Mouse (Mus musculus) liver, adult (tissue): Measurements from ENCODE around the gene Nek7.

ENCODE experiments used
- GATA4 ChIP-seq: IDR thresholded peaks from 2 replicates; pipeline ENCODE4 v1.6.1; 2014; ENCODE audit warnings: mild to moderate bottlenecking, low read length; ENCODE audit not compliant: insufficient replicate concordance

The Nek7 gene

DNA sequence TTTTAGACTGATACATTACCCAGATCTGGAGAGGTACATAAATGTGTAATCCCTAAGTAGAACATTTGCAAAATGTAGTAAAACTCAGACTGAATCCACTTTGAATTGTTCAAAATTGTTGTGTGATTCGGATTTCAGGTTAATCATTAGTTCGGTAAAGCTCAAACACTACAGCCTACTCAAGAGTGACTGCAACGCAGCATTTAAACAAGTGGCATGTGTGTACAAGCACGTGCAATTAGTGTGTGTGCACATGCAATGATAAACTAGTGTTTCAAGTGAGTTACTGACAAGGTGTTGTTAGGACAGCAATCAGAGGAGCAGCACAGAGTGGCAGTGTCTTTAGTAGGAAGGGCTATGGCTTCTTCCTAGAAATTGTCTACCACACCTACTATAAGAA, 106.0 kb downstream of the Nek7 start:
- TF ChIP-seq GATA4, result no peak

DNA sequence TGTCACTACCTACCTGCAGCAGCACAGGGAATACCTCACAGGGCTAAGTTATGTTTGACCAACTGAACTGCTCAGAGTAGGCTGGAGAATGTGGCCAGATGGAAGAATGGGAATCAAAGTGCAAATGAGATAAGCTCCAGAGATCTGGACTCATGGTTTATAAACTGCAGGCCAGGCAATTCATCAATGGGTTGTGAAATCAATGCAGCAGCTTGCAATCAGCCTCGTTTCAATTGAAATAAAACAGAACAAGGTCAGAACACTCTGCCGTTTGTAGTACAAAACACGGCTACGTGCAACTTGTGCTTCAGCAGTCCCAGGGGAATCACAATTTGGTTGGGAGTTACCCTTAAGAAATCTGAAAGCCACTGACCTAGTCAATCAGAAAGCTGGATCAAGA, 109.4 kb downstream of the Nek7 start:
- peak; percentile 89 for TF ChIP-seq GATA4

DNA sequence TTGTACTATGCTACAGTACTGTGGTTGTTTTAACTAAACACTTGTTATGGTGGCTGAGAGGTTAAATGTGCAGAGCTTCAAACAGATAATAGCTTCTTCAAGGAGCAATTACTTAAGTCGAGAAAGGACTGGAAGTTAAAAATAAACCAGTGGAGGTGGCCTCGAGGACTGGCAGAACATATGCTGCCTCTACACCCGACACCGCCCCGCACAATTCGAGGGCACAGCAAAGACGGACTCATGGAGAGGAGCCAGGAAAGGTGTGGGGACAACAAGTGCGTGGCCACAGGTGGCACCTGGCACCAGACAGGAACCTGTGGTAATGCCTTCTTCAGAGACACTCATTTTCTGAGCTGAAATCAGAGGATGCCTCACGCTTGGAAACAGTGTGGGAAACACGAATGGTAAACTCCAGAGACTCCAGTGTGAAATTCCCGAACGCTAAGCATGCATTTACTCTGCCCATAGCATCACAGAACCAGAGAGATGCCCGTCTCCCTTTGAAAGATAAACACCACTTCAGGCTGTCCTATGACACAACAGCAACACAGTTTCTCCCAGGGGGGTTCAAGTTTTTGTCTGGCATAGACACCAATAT, 112.4 kb downstream of the Nek7 start:
- no peak for TF ChIP-seq GATA4

DNA sequence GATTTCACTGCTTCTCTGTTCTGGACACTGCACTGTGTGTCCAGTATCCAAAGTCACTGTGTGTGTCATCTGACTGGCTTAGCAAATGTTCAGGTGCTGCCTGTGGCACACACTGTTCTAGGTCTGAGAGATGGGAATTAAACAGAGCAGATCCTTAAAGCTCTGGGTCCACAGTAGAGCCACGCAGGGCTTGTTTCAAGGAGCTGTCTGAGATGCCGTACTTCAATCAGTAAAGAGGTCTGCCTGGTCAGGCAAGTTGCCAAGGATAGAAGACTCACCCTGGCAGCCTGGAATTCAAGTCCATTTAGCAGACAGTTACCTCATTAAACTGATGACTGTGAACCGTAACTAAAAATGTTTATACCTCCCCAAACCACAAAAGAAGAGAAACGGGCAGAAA, 112.9 kb downstream of the Nek7 start:
- no peak for TF ChIP-seq GATA4

DNA sequence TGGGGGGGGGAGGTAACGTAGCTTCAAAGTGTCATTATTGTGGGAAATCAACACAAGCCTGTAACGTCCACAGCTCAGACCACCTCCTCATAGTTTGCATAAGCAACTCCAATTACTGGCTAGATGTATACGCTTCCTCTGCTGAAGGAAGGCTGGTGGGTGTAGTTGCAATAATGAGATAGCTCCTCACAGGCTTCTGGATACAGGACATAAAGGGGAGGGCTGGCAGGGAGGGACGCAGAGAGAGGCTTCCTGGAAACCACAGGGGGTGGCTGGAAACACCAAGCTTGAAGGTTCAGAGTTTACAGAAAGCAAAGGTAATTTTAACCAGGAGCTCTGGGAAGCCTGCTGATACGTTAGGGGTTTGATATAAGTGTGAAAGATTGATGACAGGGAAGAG, 115.7 kb downstream of the Nek7 start:
- no peak for TF ChIP-seq GATA4

DNA sequence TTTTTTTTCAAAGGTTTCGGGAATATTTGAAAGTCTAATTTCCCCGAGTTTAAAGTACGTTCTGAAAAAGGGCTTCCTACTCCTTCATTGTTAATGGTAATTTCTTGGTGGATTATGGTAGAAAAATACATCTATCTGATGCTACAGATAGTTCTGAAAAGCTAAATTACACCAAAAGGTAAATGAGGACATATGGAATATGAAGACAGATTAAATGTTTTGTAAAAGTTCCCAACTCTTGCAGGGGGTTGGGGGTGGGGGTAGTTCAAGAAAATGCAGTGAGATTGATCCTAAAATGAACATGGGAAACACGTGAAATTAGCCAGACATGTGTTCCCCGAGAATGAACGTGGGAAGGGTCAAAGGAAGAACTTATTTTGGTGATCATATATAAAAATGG, 119.2 kb downstream of the Nek7 start:
- TF ChIP-seq GATA4, result no peak

DNA sequence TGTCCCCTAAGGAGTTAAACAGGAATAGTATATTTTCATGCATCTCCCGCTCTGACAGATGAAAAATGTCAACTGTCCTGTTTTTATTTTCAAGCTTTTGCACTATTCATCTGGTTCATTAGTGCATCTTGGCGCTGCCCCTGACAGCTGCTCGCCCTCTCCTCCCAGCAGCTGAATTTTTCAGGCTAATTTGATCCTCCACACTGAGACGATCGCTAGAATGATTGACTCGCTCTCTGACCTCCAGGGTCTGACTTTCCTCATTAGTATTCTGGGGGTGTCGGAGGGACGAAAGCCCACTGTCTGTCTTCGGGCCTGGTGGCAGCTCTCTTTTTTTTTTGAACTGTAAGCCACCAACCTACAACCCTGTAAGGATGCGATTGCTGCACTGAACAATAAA, 119.8 kb downstream of the Nek7 start:
- TF ChIP-seq GATA4, result no peak

DNA sequence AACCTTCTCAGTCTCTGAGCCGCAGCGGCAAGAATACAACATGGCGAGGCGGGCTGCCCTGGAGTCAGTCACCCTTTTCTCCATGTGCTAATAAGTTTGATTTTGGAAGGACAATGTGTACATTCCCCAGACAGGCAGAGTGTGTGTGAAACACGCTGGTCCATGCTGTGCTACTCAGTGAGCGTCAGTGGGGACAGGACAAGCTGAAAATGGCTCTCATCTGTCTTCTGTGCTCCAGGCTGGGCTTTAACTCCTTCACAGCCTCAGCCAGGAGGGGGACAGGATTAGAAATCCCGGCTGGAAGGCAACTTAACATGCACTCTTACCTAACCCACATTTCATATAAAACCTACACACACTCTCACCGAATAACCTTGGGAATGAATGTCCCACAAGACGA, 120.5 kb downstream of the Nek7 start:
- TF ChIP-seq GATA4, result no peak

DNA sequence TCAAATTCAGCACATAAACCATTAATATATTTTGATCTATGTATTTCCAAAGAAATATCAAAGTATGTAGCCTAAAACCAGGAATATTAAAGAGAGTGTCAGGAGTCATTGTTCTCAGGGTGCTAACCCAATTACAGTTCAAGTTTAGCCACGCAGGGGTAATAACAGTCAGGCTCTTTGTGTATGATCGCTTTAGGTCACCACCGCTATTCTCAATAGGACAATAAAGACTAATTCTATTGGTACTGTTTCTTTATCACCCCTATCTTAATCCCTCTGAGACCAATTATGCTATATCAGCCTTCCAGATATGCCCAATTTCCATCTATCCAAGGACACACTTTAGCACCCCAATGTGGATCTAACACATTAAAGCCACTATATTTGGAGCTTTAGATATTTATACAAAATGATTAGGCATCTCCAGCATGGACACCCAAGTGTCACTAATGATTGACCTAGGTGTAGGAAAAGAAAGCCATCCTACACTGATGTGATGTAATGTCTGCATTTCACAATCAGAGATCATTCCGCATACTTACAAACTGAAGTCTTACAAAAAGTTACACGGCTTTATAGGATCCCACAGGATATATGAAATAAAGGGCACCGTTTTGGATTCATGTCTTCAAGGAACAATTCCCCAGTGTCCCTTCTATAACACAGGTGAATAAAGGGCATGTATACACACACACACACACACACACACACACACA, 128.4 kb downstream of the Nek7 start:
- no peak for TF ChIP-seq GATA4

DNA sequence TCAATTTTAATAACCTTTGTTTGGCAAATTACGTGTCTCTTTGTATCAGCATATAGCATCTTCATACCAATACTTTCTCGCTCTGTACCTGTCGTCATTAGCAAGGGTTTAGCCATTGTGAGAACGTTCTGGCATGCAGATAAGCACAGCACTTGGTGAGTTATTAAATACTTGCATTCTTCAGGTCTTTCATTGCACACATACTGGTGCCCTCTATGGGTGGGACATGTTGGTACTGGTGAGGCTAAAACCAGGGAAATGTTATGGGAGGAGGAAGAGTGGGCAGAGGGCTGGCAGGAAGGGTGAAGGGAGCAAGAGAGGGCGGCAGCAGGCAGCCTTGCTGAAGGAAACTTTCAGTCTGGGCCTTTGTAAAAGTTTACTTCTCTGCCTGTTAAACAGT, 132.4 kb downstream of the Nek7 start:
- no peak for TF ChIP-seq GATA4

DNA sequence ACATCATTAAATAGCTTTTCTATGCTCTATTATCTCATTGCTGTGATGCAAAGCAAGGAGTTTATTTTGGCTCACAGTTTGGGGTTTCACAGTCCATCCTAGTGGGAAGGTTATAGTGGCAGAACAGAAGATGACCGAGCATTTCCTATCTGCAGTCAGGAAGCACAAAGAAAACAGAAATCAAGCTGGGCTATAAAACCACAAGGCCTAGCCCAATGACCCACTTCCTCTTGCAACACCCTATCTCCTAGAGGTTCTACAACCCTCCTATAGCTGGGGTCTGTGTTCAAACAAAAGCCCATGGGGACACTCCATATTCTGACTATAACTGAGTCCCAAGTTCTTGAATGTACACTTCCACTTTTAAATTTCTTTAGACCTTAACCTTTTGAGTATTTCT, 139.2 kb downstream of the Nek7 start:
- TF ChIP-seq GATA4, result no peak

DNA sequence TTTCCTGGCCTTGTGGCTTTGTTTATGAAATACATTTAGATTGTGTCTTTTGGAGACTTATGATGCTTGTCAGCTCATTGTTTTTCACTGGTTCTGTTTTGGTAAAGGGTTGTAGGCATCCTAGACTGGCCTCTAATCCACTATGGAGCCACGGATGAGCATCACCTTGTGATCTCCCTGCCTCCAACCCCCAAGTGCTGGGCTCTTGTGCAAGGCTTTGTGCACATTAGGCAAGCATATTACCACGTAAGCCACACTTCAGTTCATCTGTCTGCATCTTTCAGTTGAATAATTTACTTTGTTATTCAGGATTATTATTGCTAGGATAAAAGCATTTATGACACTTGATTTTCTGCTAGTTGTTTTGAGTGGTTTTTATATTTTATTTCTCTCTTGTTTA, 154.6 kb downstream of the Nek7 start:
- TF ChIP-seq GATA4, result no peak

DNA sequence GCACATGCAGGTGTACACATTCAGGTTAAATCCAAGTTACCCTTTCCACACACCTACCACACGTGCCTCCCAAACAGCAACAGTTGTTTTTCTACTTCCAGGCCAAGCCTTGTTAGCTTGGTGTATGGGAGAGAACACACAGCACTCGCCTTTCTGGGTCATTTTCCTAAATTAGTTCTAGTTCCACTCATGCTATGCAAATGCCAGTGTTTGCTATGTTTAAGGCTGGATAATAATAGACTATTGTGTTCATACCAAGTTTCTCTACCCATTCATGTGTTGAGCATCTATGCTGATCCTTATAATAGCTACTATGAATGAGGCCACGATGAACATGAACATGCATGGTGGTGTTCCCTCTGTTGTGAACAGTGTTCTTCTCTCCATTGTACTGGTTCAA, 158.5 kb downstream of the Nek7 start:
- TF ChIP-seq GATA4, result no peak

DNA sequence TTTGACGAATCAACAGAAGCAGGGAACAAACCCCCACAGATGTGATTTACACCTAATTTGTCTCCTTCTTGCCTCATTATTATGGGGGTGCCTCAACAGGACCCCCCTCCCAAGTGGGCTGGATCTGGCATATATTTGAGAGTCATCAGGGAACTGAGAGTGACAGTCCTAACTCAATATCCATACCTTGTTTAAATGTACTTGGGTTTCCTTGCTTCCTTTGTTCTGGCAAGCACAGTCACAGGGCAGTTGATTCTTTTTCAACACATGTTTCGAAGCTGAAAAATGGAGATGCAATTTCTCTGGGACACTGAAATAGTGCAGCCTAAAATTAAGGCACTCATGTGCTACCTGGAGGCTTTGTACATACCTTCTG, 170.5 kb downstream of the Nek7 start:
- TF ChIP-seq GATA4, result no peak

DNA sequence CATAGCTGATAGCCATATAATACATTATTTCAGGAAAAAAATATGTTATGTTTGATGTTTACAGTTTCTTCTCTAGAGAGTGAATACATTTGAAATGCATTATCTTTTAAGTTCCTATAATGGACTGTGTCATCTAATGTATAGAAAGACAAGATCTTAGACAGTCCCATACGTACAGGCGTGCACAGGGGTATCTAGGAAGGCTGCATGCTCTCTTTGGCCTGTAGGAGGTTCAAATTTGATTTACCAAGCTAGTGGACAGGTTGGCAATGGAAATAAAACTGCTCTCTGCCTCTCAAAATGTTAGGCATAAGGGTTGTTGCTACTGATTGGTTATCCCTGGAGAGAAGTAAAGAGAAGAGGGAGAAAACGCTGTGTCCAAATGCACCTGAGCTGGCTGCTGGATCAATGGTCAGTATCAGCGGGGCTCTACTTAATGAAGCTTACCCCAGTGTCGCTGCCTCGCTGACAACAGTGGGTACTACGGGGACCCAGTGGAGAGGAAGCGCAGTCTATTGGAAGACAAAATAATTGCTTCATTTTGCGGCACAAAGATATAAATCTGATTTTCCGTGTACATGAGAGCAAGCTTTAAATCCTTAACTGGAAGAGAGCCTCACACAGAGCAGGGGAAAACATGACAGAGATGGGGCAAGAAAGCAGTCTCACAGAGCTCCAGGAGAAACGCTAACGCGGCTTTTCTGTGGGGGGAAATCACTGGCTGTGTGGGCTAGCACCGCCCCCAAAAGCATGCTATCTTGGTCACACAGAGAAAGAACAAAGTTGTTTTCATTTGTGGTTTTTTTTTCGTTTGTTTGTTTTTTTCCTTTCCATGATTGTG, 171.1 kb downstream of the Nek7 start:
- no peak for TF ChIP-seq GATA4

DNA sequence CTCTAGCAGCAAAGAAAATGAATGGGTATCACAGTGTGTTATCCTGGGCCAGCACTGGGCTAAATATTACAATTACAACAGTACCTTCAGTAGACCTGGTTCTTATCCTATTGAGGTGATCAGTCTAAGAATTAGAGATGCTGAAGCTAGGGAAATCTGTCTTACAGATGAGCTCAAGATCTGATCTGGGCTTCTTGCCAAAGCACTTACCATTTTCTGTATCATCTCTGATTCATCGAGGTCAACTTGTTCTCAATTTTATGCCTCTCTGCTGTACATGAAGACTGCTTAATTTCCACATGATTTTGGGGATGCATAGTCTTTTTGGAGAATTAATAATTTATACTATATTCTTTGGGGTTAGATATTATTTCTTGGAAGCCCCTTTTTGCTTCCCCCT, 173.1 kb downstream of the Nek7 start:
- TF ChIP-seq GATA4, result no peak
